8 mouse cellular contexts compared by ENCODE assay signal in the genomic region with DNA sequence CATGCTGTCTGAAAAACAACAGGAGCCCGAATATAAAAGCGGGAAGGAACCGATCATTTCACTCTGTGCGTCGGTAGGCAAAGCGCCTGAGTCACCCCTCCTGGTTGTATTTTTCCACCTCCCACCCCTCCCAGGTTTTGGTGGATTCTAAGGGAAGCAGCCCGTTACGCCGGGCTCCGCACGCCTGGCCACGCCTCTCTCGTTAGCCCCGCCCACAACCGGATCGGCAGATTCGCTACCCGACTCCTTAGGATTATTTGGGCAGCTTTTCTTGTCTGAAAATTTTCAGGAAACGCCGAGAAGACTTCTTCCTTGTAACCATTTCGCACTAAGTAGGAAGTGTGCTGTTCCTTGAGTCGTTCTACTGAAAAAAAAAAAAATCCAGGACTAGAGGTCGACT. TPM values are rescaled to one million over a fixed set of nuclear protein-coding genes. Genes with fewer than 3 reads are reported as not detected.
DNase-seq lines count a peak whose midpoint lies in the region; ATAC-seq lines count a peak whose summit lies in the region.

A gene (plus strand): TSS at position 245 of the 400 bp plus-strand sequence.

- DNase-seq in NIH3T3 (ENCODE audit: low read depth) = peak; percentile 92
- peak; percentile 98 to 99 for DNase-seq in cerebellum, postnatal 10 days
- peak; percentile 83 to 88 for DNase-seq in frontal cortex, postnatal 10 days (ENCODE audit: low spot score in 2 of 2)
- DNase-seq in layer of hippocampus, postnatal 14 days (ENCODE audit: low spot score in 2 of 2) = peak; percentile 86 to 91
- peak; percentile 94 for DNase-seq in lung, postnatal 14 days
- DNase-seq in retina, embryonic 14.5 days (ENCODE audit: low spot score) = peak; percentile 88
- DNase-seq in thymus, postnatal 36 days = peak; percentile 84 to 86

- peak within 1 kb of the TSS; percentile 92 for H3K27ac ChIP-seq in hindbrain, embryonic 12.5 days

- H3K27me3 ChIP-seq in hindbrain, embryonic 12.5 days = no peaks in the 10 kb centered on the region

- H3K9me3 ChIP-seq in hindbrain, embryonic 12.5 days (replicated peaks) = no peaks in the 10 kb centered on the region

- under 1% methylated on average over 23 of the region's 23 CpGs for WGBS in hindbrain, embryonic 12.5 days

- H3K36me3 ChIP-seq in hindbrain, embryonic 12.5 days = peaks cover 21% of the 10 kb centered on the region

- peak within 1 kb of the TSS; percentile 85 for H3K4me2 ChIP-seq in hindbrain, embryonic 12.5 days (replicated peaks)

- ATAC-seq in hindbrain, embryonic 12.5 days (ENCODE audit: low FRiP score) = peak; percentile 67

- peak within 1 kb of the TSS; percentile 94 for H3K4me3 ChIP-seq in hindbrain, embryonic 12.5 days

- peak within 1 kb of the TSS; percentile 95 for H3K9ac ChIP-seq in hindbrain, embryonic 12.5 days

- peaks cover 11% of the 10 kb centered on the region for H3K4me1 ChIP-seq in hindbrain, embryonic 12.5 days

RNA-seq across cellular contexts. Expression of the gene that starts here (rescaled TPM):
- 19.8 and 23.4 TPM in 2 replicates for polyA plus RNA-seq in hindbrain, embryonic 12.5 days (2016; fragmentation: Nextera tagmentation; extraction: Ambion mirVana)
- 10 to 100 TPM; 38.2 to 41.8 TPM for total RNA-seq in layer of hippocampus, postnatal 14 days (2021)

Comparison
In these comparisons a context has a peak if more than half of its experiments do, and no peak if none do; other contexts are left out.
1. Peak in every context shown above with its lines: DNase-seq, ATAC-seq, H3K4me3 ChIP-seq and H3K27ac ChIP-seq.